Mouse (Mus musculus) C2C12 (cell line): ENCODE data around the gene Sh3bp1.

Source experiments
- CEBPB ChIP-seq: IDR thresholded peaks from one replicate; pipeline ENCODE4 v1.6.1; 2011; ENCODE audit warnings: low read depth, mild to moderate bottlenecking, control low read depth, moderate library complexity
- CTCF ChIP-seq: IDR thresholded peaks from one replicate; pipeline ENCODE4 v1.5.1; 2011; ENCODE audit not compliant: control insufficient read depth, insufficient read depth, insufficient read length
- MAX ChIP-seq: IDR thresholded peaks from one replicate; pipeline ENCODE4 v1.6.1; 2011; ENCODE audit warnings: mild to moderate bottlenecking, control low read depth
- MYOG ChIP-seq: IDR thresholded peaks from one replicate; pipeline ENCODE4 v1.6.1; 2011; ENCODE audit not compliant: control insufficient read depth, insufficient read length; ENCODE audit errors: extremely low read depth
- USF1 ChIP-seq: IDR thresholded peaks from one replicate; pipeline ENCODE4 v1.6.1; 2011; ENCODE audit warnings: low read depth, mild to moderate bottlenecking, control low read depth, moderate library complexity

DNA sequence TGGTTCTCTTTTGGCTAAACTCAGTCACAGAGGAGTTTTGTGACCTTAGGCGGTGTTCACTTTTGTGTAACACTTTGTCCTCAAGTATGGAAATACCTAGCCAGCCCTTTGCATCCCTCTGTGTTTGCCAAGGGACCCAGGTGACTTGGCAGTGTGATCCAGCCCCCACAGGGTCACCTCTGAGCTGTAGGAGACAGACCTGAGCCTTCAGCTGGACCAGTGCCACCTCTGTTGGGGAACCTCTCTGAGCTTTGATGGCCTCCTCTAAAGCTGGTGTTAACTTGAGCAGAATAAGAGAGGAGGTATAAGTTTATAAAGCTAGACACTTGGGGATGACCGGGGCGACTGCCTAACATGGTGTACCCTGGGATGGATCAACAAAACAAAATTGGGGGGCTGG lies 49.3 kb downstream of the Sh3bp1 start:
- no peak for TF ChIP-seq CTCF
- TF ChIP-seq USF1 = no peak
- no peak for TF ChIP-seq CEBPB
- no peak for TF ChIP-seq MAX
- no peak for TF ChIP-seq MYOG
